8 mouse cellular contexts compared by ENCODE assay signal in the genomic region with DNA sequence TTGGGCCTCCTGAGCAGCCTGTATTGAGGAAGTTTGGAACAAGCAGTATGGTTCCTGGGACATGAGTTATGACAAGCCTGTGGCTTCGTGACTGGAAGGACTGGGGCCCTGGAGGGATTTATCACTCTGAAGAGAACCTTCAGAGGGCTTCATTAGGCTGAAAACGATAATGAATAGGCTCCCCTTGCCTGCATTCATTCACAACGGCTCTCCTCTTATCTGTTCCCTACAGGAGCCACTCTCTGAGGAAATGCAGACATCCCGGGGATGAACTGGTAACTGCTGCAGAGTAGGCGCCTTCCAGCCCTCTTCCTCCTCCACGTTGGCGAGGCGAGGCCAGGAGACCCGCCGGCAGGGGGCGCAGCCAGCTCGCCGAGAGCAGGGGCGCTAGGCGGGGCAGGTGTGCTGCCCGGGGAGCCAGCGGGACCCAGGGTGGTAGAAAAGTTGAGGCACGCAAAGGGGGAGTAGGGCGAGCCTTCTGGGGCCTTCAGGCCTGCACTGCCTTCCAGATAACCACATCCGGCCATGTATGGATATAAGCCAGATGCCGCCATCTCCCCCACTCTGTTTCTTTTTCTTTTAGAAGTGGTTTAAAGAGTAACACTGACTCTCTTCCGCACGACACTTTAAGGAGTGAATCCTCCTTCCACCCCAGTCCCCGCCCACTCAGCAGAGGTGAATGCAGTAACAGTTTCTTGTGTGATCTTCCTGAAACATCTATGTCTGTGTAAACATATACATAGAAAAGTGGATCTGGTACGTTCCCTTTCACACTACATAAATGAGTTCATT. TPM values are rescaled to one million over a fixed set of nuclear protein-coding genes. Genes with fewer than 3 reads are reported as not detected.
DNase-seq lines count a peak whose midpoint lies in the region; ATAC-seq and TF ChIP-seq lines count a peak whose summit lies in the region.

No protein-coding gene starts in this region.

- WGBS in cerebellum, adult 2 months: 22% methylated on average over 25 of the region's 25 CpGs
- 10% methylated on average over 25 of the region's 25 CpGs for WGBS in hindbrain, embryonic 11.5 days

- H3K4me3 ChIP-seq in cerebellum, adult 2 months (replicated peaks; ENCODE audit: insufficient read depth, low read depth, low read length): no peak overlapping the region
- H3K4me3 ChIP-seq in hindbrain, embryonic 11.5 days (ENCODE audit: low read depth, low read length): no peak overlapping the region

- H3K4me1 ChIP-seq in cerebellum, adult 2 months (ENCODE audit: control insufficient read depth, insufficient read depth, low read length): no peaks in the 10 kb centered on the region
- H3K4me1 ChIP-seq in hindbrain, embryonic 11.5 days (replicated peaks; ENCODE audit: control insufficient read depth, insufficient read depth, low read length): peaks cover 15% of the 10 kb centered on the region

- no peaks in the 10 kb centered on the region for H3K9me3 ChIP-seq in hindbrain, embryonic 11.5 days (ENCODE audit: control insufficient read depth, low read length)

- H3K9ac ChIP-seq in hindbrain, embryonic 11.5 days (ENCODE audit: low read depth, low read length): no peak overlapping the region

- no peak overlapping the region for H3K4me2 ChIP-seq in hindbrain, embryonic 11.5 days (replicated peaks; ENCODE audit: low read depth, low read length)

- peak; percentile 50 for ATAC-seq in hindbrain, embryonic 11.5 days (ENCODE audit: low FRiP score)

- H3K27ac ChIP-seq in cerebellum, adult 2 months (ENCODE audit: insufficient read depth, low read length): no peak overlapping the region
- no peak overlapping the region for H3K27ac ChIP-seq in hindbrain, embryonic 11.5 days (ENCODE audit: low read depth, low read length)

- no peak for TF ChIP-seq POLR2A in cerebellum, adult 2 months (IDR thresholded peaks at IDR 0.05; ENCODE audit: borderline replicate concordance, insufficient read depth, low read length)

- peak; percentile 58; the same call in 1 of the 2 replicates for TF ChIP-seq CTCF in cerebellum, adult 2 months (IDR thresholded peaks at IDR 0.05; ENCODE audit: borderline replicate concordance, insufficient read depth, low read depth, low read length)

- H3K36me3 ChIP-seq in hindbrain, embryonic 11.5 days (ENCODE audit: control insufficient read depth, insufficient read depth, low read length): no peaks in the 10 kb centered on the region

- DNase-seq in MN1 (ENCODE audit: low spot score): peak; percentile 81
- peak; percentile 45 to 59 for DNase-seq in cerebellum, adult 2 months
- peak; percentile 20 to 65 for DNase-seq in frontal cortex, postnatal 14 days (ENCODE audit: low spot score in 2 of 2)
- peak; percentile 90 for DNase-seq in hindbrain, embryonic 11.5 days (ENCODE audit: low spot score)
- peak; percentile 80 to 91 for DNase-seq in layer of hippocampus, postnatal 25 days (ENCODE audit: extremely low spot score in 1 of 2, low spot score in 1 of 2)
- peak; percentile 83 to 87 for DNase-seq in lung, postnatal 4 days
- DNase-seq in right cerebral cortex, adult 2 months (ENCODE audit: low spot score in 2 of 2): peak; percentile 64 to 83
- DNase-seq in urinary bladder, adult 2 months (ENCODE audit: low spot score): peak; percentile 76

- H3K27me3 ChIP-seq in cerebellum, adult 2 months (ENCODE audit: control insufficient read depth, insufficient read depth, low read length): peaks cover 2% of the 10 kb centered on the region; the same call in 1 of the 2 replicates
- peaks cover 33% of the 10 kb centered on the region for H3K27me3 ChIP-seq in hindbrain, embryonic 11.5 days (ENCODE audit: control insufficient read depth, insufficient read depth, low read length)

RNA-seq across cellular contexts. Expression of a gene that starts 14.9 kb away (rescaled TPM):
- 23.7 and 26.6 TPM in 2 replicates for polyA plus RNA-seq in cerebellum, adult 2 months (2012; rRNA removed)
- polyA plus RNA-seq in hindbrain, embryonic 11.5 days (2014; fragmentation: Nextera tagmentation; extraction: Ambion mirVana): 77.7 and 84.4 TPM in 2 replicates
- 1 to 10 TPM; 3.4 to 6.7 TPM for total RNA-seq in layer of hippocampus, postnatal 25 days (2021)
- 8.0 and 10.8 TPM in 2 replicates for polyA plus RNA-seq in urinary bladder, adult 2 months (2012; rRNA removed)
